Mouse (Mus musculus) 3134 (cell line): Measurements from ENCODE around the gene Asb16.

ENCODE experiments used
- DNase-seq: peaks from one replicate; pipeline ENCODE4 v3.0.0-alpha.2; 2011; ENCODE audit warnings: low spot score; ENCODE audit not compliant: insufficient read length; ENCODE audit errors: extremely low read depth

The Asb16 gene

GRCm38 (mm10) chr11:102308104-102308503, 39.6 kb downstream of the Asb16 start:
- DNase-seq = no peak

GRCm38 (mm10) chr11:102308979-102309378, 40.4 kb downstream of the Asb16 start:
- peak; percentile 96 for DNase-seq

GRCm38 (mm10) chr11:102309821-102310617, 41.5 kb downstream of the Asb16 start:
- no peak for DNase-seq

GRCm38 (mm10) chr11:102310768-102311695, 42.5 kb downstream of the Asb16 start:
- DNase-seq = no peak

- DNase-seq = no peak
Measured at GRCm38 (mm10) chr11:102311966-102312365, 43.4 kb downstream of the Asb16 start.

GRCm38 (mm10) chr11:102312586-102312985, 44.0 kb downstream of the Asb16 start:
- DNase-seq = no peak

GRCm38 (mm10) chr11:102314321-102314720, 45.8 kb downstream of the Asb16 start:
- no peak for DNase-seq

- DNase-seq = no peak
Measured at GRCm38 (mm10) chr11:102315690-102316571, 47.4 kb downstream of the Asb16 start.

- DNase-seq = peak; percentile 88
Measured at GRCm38 (mm10) chr11:102316572-102317297, 48.2 kb downstream of the Asb16 start.

GRCm38 (mm10) chr11:102317298-102317900, 48.9 kb downstream of the Asb16 start:
- peak; percentile 71 for DNase-seq

GRCm38 (mm10) chr11:102317901-102318575, 49.5 kb downstream of the Asb16 start:
- DNase-seq = peak; percentile 86

- DNase-seq = no peak
Measured at GRCm38 (mm10) chr11:102318576-102319409, 50.2 kb downstream of the Asb16 start.

GRCm38 (mm10) chr11:102319410-102319792, 50.9 kb downstream of the Asb16 start, which contains the start of gene Ubtf:
Gene Ubtf (minus strand): TSS chr11:102319742.
- DNase-seq = peak; percentile 87

GRCm38 (mm10) chr11:102319941-102320685, 51.6 kb downstream of the Asb16 start:
- DNase-seq = peak; percentile 84

- no peak for DNase-seq
Measured at GRCm38 (mm10) chr11:102320686-102321005, 52.1 kb downstream of the Asb16 start.

GRCm38 (mm10) chr11:102321931-102322330, 53.4 kb downstream of the Asb16 start:
- no peak for DNase-seq

GRCm38 (mm10) chr11:102323516-102323915, 55.0 kb downstream of the Asb16 start:
- no peak for DNase-seq
